Comparison of ENCODE assay signal across 14 mouse cellular contexts in genomic region chr6:121508266-121508665, GRCm38 (mm10). TPM values are rescaled to one million over a fixed set of nuclear protein-coding genes. Genes with fewer than 3 reads are reported as not detected.
DNase-seq lines count a peak whose midpoint lies in the region; ATAC-seq and TF ChIP-seq lines count a peak whose summit lies in the region.
"Had no signal": no experiment of that assay in that cellular context is flagged by ENCODE, and none has a peak within 500 bp of the region (broad histone marks: within the 10 kb centered on the region; RNA-seq: fewer than 3 reads in every experiment).

No protein-coding gene starts in this region.

- H3K4me2 ChIP-seq in liver, postnatal 0 days (ENCODE audit: low read depth, low read length), result no peak overlapping the region
- H3K4me2 ChIP-seq: forebrain, embryonic 12.5 days; lung, embryonic 15.5 days had no signal

- H3K4me3 ChIP-seq in liver, postnatal 0 days (ENCODE audit: low read depth, low read length), result no peak overlapping the region
- H3K4me3 ChIP-seq: forebrain, embryonic 12.5 days; lung, embryonic 15.5 days had no signal

- H3K4me1 ChIP-seq in liver, postnatal 0 days (ENCODE audit: insufficient read depth), result no peaks in the 10 kb centered on the region
- H3K4me1 ChIP-seq: forebrain, embryonic 12.5 days; lung, embryonic 15.5 days had no signal

- H3K9ac ChIP-seq in liver, postnatal 0 days (replicated peaks), result no peak overlapping the region
- H3K9ac ChIP-seq: forebrain, embryonic 12.5 days; lung, embryonic 15.5 days had no signal

- peak; percentile 41 for TF ChIP-seq CTCF in liver, postnatal 0 days (IDR thresholded peaks at IDR 0.05; ENCODE audit: low read depth)

- no peaks in the 10 kb centered on the region for H3K9me3 ChIP-seq in liver, postnatal 0 days (ENCODE audit: low read length)
- H3K9me3 ChIP-seq: forebrain, embryonic 12.5 days; lung, embryonic 15.5 days had no signal

- no peak for ATAC-seq in liver, postnatal 0 days
- no peak for ATAC-seq in erythroid progenitor cell, adult 5-6 weeks (replicated peaks; ENCODE audit: low FRiP score, poor library complexity, severe bottlenecking)

- WGBS in liver, postnatal 0 days (ENCODE audit: insufficient replicate concordance), result 70% methylated on average over 5 of the region's 5 CpGs

- DNase-seq in cerebellum, postnatal 10 days, result peak; percentile 29 to 58
- no peak for DNase-seq in cerebellum, adult 18-20 months
- no peak for DNase-seq in liver, postnatal 0 days
- DNase-seq in liver (no peak), NIH3T3 (ENCODE audit: low read depth) (peak; percentile 19)
- peak; percentile 14 for DNase-seq in forelimb bud, embryonic 11.5 days (ENCODE audit: low read depth, low spot score)
- no peak for DNase-seq in neural tube, embryonic 10.5 days (ENCODE audit: extremely low spot score, low spot score)
- DNase-seq: cerebellum, postnatal 36 days; heart, postnatal 36 days; kidney, postnatal 36 days had no signal

- no peaks in the 10 kb centered on the region for H3K36me3 ChIP-seq in liver, postnatal 0 days (replicated peaks; ENCODE audit: insufficient read depth, low read length)
- H3K36me3 ChIP-seq: forebrain, embryonic 12.5 days; lung, embryonic 15.5 days had no signal

- no peak overlapping the region for H3K27ac ChIP-seq in liver, postnatal 0 days (ENCODE audit: low read depth)
- H3K27ac ChIP-seq: forebrain, embryonic 12.5 days; lung, embryonic 15.5 days had no signal

- TF ChIP-seq EP300 in liver, postnatal 0 days (IDR thresholded peaks at IDR 0.05; ENCODE audit: low read depth), result no peak

- H3K27me3 ChIP-seq in liver, postnatal 0 days (ENCODE audit: insufficient read depth, low read length), result no peaks in the 10 kb centered on the region
- H3K27me3 ChIP-seq: forebrain, embryonic 12.5 days; lung, embryonic 15.5 days had no signal

RNA-seq across cellular contexts. Expression of gene Iqsec3, which starts 34.8 kb away (rescaled TPM):
- not detected in 2 replicates for polyA plus RNA-seq in liver, postnatal 0 days (2015; fragmentation: Nextera tagmentation; extraction: Ambion mirVana)
- total RNA-seq in erythroid progenitor cell, adult 5-6 weeks (2015; ENCODE audit: low replicate concordance), result not detected in 2 replicates
- not detected in 2 replicates for total RNA-seq in erythroid progenitor cell, adult 5-6 weeks (2017; ENCODE audit: low replicate concordance)
- polyA plus RNA-seq: spleen, adult 2 months had no signal

Comparison
In these comparisons a context has a peak if more than half of its experiments do, and no peak if none do; other contexts are left out.
1. DNase-seq: peak in cerebellum, postnatal 10 days (2 of 2), NIH3T3 (single experiment) and forelimb bud, embryonic 11.5 days (single experiment); none in cerebellum, adult 18-20 months (0 of 2), liver, postnatal 0 days (single experiment), liver (single experiment) and neural tube, embryonic 10.5 days (single experiment).